Mouse (Mus musculus) hindbrain, embryonic 15.5 days (tissue): ENCODE measurements around the gene Hamp2. TPM values are rescaled to one million over a fixed set of nuclear protein-coding genes. Genes with fewer than 3 reads are reported as not detected.

Experiments
- ATAC-seq: fragments of 200-750 bp; cut with Nextera tagmentation; 2 replicates; pipeline ENCODE4 v1.8.0; 2017; ENCODE audit warnings: low read depth, moderate number of reproducible peaks, moderate TSS enrichment; ENCODE audit not compliant: low FRiP score
- H3K27ac ChIP-seq: fragments of 300-500 bp; sonication (generic); replicated peaks from 2 replicates; pipeline ENCODE4 v1.5.1; 2015; ENCODE audit warnings: mild to moderate bottlenecking, inconsistent platforms
- H3K27me3 ChIP-seq: fragments of 300-500 bp; sonication (generic); 2 replicates; pipeline ENCODE4 v1.6.1; 2015; ENCODE audit warnings: control low read depth, inconsistent platforms
- H3K36me3 ChIP-seq: fragments of 300-500 bp; sonication (generic); 2 replicates; pipeline ENCODE4 v1.6.1; 2015; ENCODE audit warnings: control low read depth, inconsistent platforms
- H3K4me1 ChIP-seq: fragments of 300-500 bp; sonication (generic); replicated peaks from 2 replicates; pipeline ENCODE4 v1.6.1; 2015; ENCODE audit warnings: control low read depth, inconsistent platforms
- H3K4me2 ChIP-seq: fragments of 300-500 bp; sonication (generic); 2 replicates; pipeline ENCODE4 v1.6.1; 2015; ENCODE audit warnings: moderate library complexity, mild to moderate bottlenecking, inconsistent platforms
- H3K4me3 ChIP-seq: fragments of 300-500 bp; sonication (generic); 2 replicates; pipeline ENCODE4 v1.5.1; 2015; ENCODE audit warnings: mild to moderate bottlenecking, inconsistent platforms
- H3K9ac ChIP-seq: fragments of 300-500 bp; sonication (generic); 2 replicates; pipeline ENCODE4 v1.6.1; 2015; ENCODE audit warnings: inconsistent platforms
- H3K9me3 ChIP-seq: fragments of 300-500 bp; sonication (generic); 2 replicates; pipeline ENCODE4 v1.6.1; 2016; ENCODE audit warnings: control low read depth, inconsistent platforms
- WGBS: fragments of 180-500 bp; shearing (Covaris S2); methylation state at CpG from one replicate; pipeline ENCODE4 v1.1.7; 2015; 5-methylcytosine and 5-hydroxymethylcytosine counted together
- polyA plus RNA-seq: library from polyadenylated mRNA; unstranded; fragments of >200 nt; fragmentation: Nextera tagmentation; extraction: Ambion mirVana; gene quantifications from 2 replicates; pipeline ENCODE4 v1.2.1, GENCODE M21; 2015

Gene Hamp2
- polyA plus RNA-seq, 1 experiment from 2014 or later = not detected

- Histone ChIP-seq H3K9ac (no peak overlapping the region), H3K4me3 (no peak overlapping the region), H3K36me3 (no peaks in the 10 kb centered on the region), H3K9me3 (no peaks in the 10 kb centered on the region), H3K27ac (no peak overlapping the region), H3K4me1 (no peaks in the 10 kb centered on the region), H3K4me2 (no peak overlapping the region), H3K27me3 (no peaks in the 10 kb centered on the region)
- WGBS = 30% methylated on average over 6 of the region's 6 CpGs
- no peak for ATAC-seq
Measured at GRCm38 (mm10) chr7:30916713-30917112, 7.8 kb downstream of the Hamp2 start.

DNA sequence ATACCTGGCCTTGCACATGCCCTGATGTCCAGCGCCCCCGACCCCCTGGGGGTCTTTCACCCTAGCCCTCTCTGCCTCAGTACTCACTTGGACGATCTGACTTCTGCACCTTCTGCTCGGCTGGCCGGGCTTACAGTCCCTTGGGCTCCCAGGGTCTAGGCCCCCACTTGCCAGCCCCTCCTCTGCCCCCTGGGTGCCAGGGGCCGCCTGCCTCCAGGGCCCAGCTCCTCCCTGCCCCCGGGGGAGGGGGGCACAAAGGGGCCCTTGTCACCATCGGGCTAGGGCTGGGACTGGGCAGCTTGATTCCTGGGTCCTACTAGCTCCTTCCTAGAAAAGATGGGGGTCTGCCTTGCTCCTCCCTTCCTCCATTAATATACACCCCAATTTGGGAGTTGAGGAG is 9.7 kb downstream of the Hamp2 start, which contains the start of gene Mag:
Gene Mag (minus strand): TSS at position 142 of the 400 bp plus-strand sequence.
- no peak within 1 kb of the TSS for H3K9ac ChIP-seq
- H3K4me2 ChIP-seq = no peak within 1 kb of the TSS
- no peak within 1 kb of the TSS for H3K27ac ChIP-seq
- no peak for ATAC-seq
- H3K4me1 ChIP-seq = no peaks in the 10 kb centered on the region
- H3K4me3 ChIP-seq = no peak within 1 kb of the TSS
- H3K36me3 ChIP-seq = no peaks in the 10 kb centered on the region
- 75% methylated on average over 7 of the region's 8 CpGs for WGBS
- no peaks in the 10 kb centered on the region for H3K27me3 ChIP-seq
- no peaks in the 10 kb centered on the region for H3K9me3 ChIP-seq

- ATAC-seq = no peak
- Histone ChIP-seq H3K9me3 (no peaks in the 10 kb centered on the region), H3K9ac (no peak overlapping the region), H3K4me2 (no peak overlapping the region), H3K4me3 (no peak overlapping the region), H3K36me3 (no peaks in the 10 kb centered on the region), H3K27me3 (0 out of 2 replicates have a peak, but pooled peaks cover 2% of the 10 kb centered on the region), H3K27ac (no peak overlapping the region), H3K4me1 (peaks cover 8% of the 10 kb centered on the region; the same call in 1 of the 2 replicates)
- WGBS = 88% methylated on average over 6 of the region's 6 CpGs
Measured at GRCm38 (mm10) chr7:30909773-30910172, 14.7 kb downstream of the Hamp2 start.

- Histone ChIP-seq H3K4me2 (peak overlapping the region; percentile 54), H3K27ac (no peak overlapping the region), H3K4me1 (peaks cover 8% of the 10 kb centered on the region; the same call in 1 of the 2 replicates), H3K36me3 (no peaks in the 10 kb centered on the region), H3K27me3 (0 out of 2 replicates have a peak, but pooled peaks cover 2% of the 10 kb centered on the region), H3K9me3 (no peaks in the 10 kb centered on the region), H3K4me3 (peak overlapping the region; percentile 26), H3K9ac (no peak overlapping the region)
- ATAC-seq = peak; percentile 20; the same call in 1 of the 2 replicates
- 31% methylated on average over 17 of the region's 17 CpGs for WGBS
Measured at GRCm38 (mm10) chr7:30908992-30909431, 15.5 kb downstream of the Hamp2 start.

GRCm38 (mm10) chr7:30908277-30908991 is 16.0 kb downstream of the Hamp2 start:
- Histone ChIP-seq H3K36me3 (no peaks in the 10 kb centered on the region), H3K4me1 (peaks cover 8% of the 10 kb centered on the region; the same call in 1 of the 2 replicates), H3K4me3 (peak overlapping the region; percentile 26), H3K27me3 (0 out of 2 replicates have a peak, but pooled peaks cover 2% of the 10 kb centered on the region), H3K27ac (no peak overlapping the region), H3K9ac (peak overlapping the region; percentile 10; the same call in 1 of the 2 replicates), H3K4me2 (peak overlapping the region; percentile 54), H3K9me3 (no peaks in the 10 kb centered on the region)
- peak; percentile 61; the same call in 1 of the 2 replicates for ATAC-seq
- 4% methylated on average over 25 of the region's 26 CpGs for WGBS

GRCm38 (mm10) chr7:30904042-30904441 is 20.4 kb downstream of the Hamp2 start:
- ATAC-seq = no peak
- WGBS = 55% methylated on average over 4 of the region's 4 CpGs
- Histone ChIP-seq H3K27ac (no peak overlapping the region), H3K4me3 (no peak overlapping the region), H3K4me2 (no peak overlapping the region), H3K36me3 (no peaks in the 10 kb centered on the region), H3K4me1 (peaks cover 8% of the 10 kb centered on the region; the same call in 1 of the 2 replicates), H3K9me3 (no peaks in the 10 kb centered on the region), H3K27me3 (0 out of 2 replicates have a peak, but pooled peaks cover 2% of the 10 kb centered on the region), H3K9ac (no peak overlapping the region)

DNA sequence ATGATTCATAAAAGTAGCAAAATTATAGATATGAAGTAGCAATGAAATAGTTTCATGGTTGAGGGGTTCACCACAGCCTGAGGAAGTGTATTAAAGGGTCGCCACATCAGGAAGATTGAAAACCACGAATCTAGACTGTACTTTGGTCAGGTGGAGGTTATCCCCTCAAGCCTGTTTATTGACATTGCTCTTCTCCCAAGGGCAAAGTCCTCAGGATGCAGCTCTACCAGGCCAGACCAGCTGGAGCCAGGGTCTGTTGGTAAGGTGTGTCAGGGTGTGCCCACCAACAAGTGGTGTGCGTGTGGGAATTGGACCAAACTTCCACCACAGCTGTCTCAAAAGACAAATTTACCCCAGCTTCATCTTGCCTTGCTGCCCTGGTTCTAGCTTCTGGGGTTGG is 29.3 kb downstream of the Hamp2 start:
- no peaks in the 10 kb centered on the region for H3K4me1 ChIP-seq
- no peak overlapping the region for H3K9ac ChIP-seq
- no peak overlapping the region for H3K27ac ChIP-seq
- WGBS = 88% methylated on average over 3 of the region's 3 CpGs
- no peak overlapping the region for H3K4me3 ChIP-seq
- H3K27me3 ChIP-seq = no peaks in the 10 kb centered on the region
- no peaks in the 10 kb centered on the region for H3K36me3 ChIP-seq
- H3K9me3 ChIP-seq = no peaks in the 10 kb centered on the region
- no peak overlapping the region for H3K4me2 ChIP-seq
- ATAC-seq = no peak

- no peaks in the 10 kb centered on the region for H3K27me3 ChIP-seq
- no peaks in the 10 kb centered on the region for H3K9me3 ChIP-seq
- H3K9ac ChIP-seq = no peak overlapping the region
- no peaks in the 10 kb centered on the region for H3K36me3 ChIP-seq
- H3K4me3 ChIP-seq = no peak overlapping the region
- ATAC-seq = no peak
- 70% methylated on average over 3 of the region's 3 CpGs for WGBS
- no peaks in the 10 kb centered on the region for H3K4me1 ChIP-seq
- H3K4me2 ChIP-seq = no peak overlapping the region
- H3K27ac ChIP-seq = no peak overlapping the region
Measured at GRCm38 (mm10) chr7:30892515-30892914, 32.0 kb downstream of the Hamp2 start.

DNA sequence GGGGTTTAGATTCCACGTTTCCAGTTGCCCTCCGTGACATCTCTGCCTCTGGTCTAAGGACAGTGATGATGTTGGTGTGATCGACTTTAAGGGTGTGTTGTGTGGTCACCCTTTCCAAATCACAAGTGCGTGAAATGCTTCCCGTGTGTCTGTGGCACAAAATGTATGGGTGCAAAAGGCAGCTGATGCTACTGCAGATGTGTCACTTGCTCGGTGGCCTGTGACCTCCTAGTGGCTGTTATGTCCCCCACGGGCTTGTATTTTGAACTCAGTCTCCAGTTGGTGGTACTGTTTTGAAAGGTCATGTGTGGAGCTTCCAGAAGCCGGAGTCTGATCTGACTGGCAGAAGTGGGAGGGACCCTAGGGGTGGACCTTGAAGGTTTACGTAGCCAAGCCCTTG is 32.7 kb downstream of the Hamp2 start:
- Histone ChIP-seq H3K27ac (no peak overlapping the region), H3K9ac (no peak overlapping the region), H3K4me3 (no peak overlapping the region), H3K4me1 (no peaks in the 10 kb centered on the region), H3K4me2 (no peak overlapping the region), H3K36me3 (no peaks in the 10 kb centered on the region), H3K27me3 (no peaks in the 10 kb centered on the region), H3K9me3 (no peaks in the 10 kb centered on the region)
- ATAC-seq = no peak
- WGBS = 87% methylated on average over 9 of the region's 9 CpGs

DNA sequence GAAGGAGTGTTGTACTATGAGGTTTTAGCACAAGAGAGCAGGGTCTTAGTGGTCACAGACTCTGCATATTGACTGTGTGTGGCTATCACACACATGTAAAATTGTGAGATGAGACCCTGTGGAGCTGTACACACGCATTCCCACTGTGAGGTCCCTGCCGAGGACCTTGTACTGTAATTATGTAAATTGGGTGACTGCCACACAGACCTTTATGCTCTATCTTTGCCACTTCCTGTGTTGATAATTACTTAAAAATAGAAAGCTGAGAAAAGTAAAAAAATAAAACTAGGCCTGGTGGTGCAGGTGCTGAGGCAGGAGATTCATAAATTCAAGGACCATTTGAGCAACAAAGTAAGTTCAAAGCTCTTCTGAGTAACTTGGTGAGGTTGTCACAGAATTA is 33.8 kb downstream of the Hamp2 start:
- Histone ChIP-seq H3K9ac (no peak overlapping the region), H3K36me3 (no peaks in the 10 kb centered on the region), H3K4me1 (no peaks in the 10 kb centered on the region), H3K9me3 (no peaks in the 10 kb centered on the region), H3K4me2 (no peak overlapping the region), H3K4me3 (no peak overlapping the region), H3K27ac (no peak overlapping the region), H3K27me3 (no peaks in the 10 kb centered on the region)
- WGBS = 74% methylated on average over 2 of the region's 2 CpGs
- ATAC-seq = no peak

GRCm38 (mm10) chr7:30888786-30889185 is 35.7 kb downstream of the Hamp2 start:
- Histone ChIP-seq H3K9ac (no peak overlapping the region), H3K27me3 (no peaks in the 10 kb centered on the region), H3K4me3 (no peak overlapping the region), H3K4me1 (no peaks in the 10 kb centered on the region), H3K36me3 (no peaks in the 10 kb centered on the region), H3K4me2 (no peak overlapping the region), H3K27ac (no peak overlapping the region), H3K9me3 (no peaks in the 10 kb centered on the region)
- 82% methylated on average over 7 of the region's 7 CpGs for WGBS
- ATAC-seq = no peak

- H3K27me3 ChIP-seq = no peaks in the 10 kb centered on the region
- H3K4me2 ChIP-seq = no peak overlapping the region
- no peak overlapping the region for H3K27ac ChIP-seq
- H3K4me3 ChIP-seq = no peak overlapping the region
- no peaks in the 10 kb centered on the region for H3K4me1 ChIP-seq
- no peak overlapping the region for H3K9ac ChIP-seq
- no peaks in the 10 kb centered on the region for H3K9me3 ChIP-seq
- WGBS = 84% methylated on average over 14 of the region's 14 CpGs
- no peaks in the 10 kb centered on the region for H3K36me3 ChIP-seq
- no peak for ATAC-seq
Measured at GRCm38 (mm10) chr7:30887568-30888188, 36.8 kb downstream of the Hamp2 start.
